Mouse (Mus musculus): ENCODE results near the gene Hspa14. TPM values are rescaled to one million over a fixed set of nuclear protein-coding genes. Genes with fewer than 3 reads are reported as not detected.
A peak's percentile ranks its signal among the peaks of the same experiment; 100 is the strongest.

Hspa14 gene
- polyA plus RNA-seq, 1 experiment from 2014 or later, result 83.0 TPM

- Histone ChIP-seq H3K27me3 (no peaks in the 10 kb centered on the region), H3K4me2 (replicated peaks) (peak overlapping the region; percentile 70; the same call in 1 of the 2 replicates), H3K9me3 (replicated peaks) (no peaks in the 10 kb centered on the region), H3K27ac (no peak overlapping the region), H3K36me3 (no peaks in the 10 kb centered on the region), H3K4me1 (peaks cover 17% of the 10 kb centered on the region), H3K9ac (peak overlapping the region; percentile 57; the same call in 1 of the 2 replicates), H3K4me3 (no peak overlapping the region)
- ATAC-seq (ENCODE audit: low FRiP score), result no peak
- 60% methylated on average over 3 of the region's 3 CpGs for WGBS
These were observed 36.8 kb downstream of the Hspa14 start for GRCm38 (mm10) chr2:3475746-3476251.

GRCm38 (mm10) chr2:3474861-3475283 lies 37.7 kb downstream of the Hspa14 start, which contains the start of gene Suv39h2:
Suv39h2 (minus strand) TSS chr2:3475031.
- 0% methylated on average over 42 of the region's 42 CpGs for WGBS
- Histone ChIP-seq H3K9ac (peak within 1 kb of the TSS; percentile 83), H3K4me1 (peaks cover 17% of the 10 kb centered on the region), H3K36me3 (peaks cover 5% of the 10 kb centered on the region; the same call in 1 of the 2 replicates), H3K4me2 (replicated peaks) (peak within 1 kb of the TSS; percentile 70), H3K27ac (peak within 1 kb of the TSS; percentile 93), H3K4me3 (peak within 1 kb of the TSS; percentile 95), H3K9me3 (replicated peaks) (no peaks in the 10 kb centered on the region), H3K27me3 (no peaks in the 10 kb centered on the region)
- ATAC-seq (ENCODE audit: low FRiP score), result peak; percentile 97

- Histone ChIP-seq H3K4me2 (replicated peaks) (peak overlapping the region; percentile 70), H3K36me3 (peaks cover 5% of the 10 kb centered on the region; the same call in 1 of the 2 replicates), H3K27me3 (no peaks in the 10 kb centered on the region), H3K4me1 (peaks cover 17% of the 10 kb centered on the region), H3K9ac (peak overlapping the region; percentile 83), H3K27ac (peak overlapping the region; percentile 93), H3K9me3 (replicated peaks) (no peaks in the 10 kb centered on the region), H3K4me3 (peak overlapping the region; percentile 95)
- under 1% methylated on average over 46 of the region's 46 CpGs for WGBS
- peak; percentile 85 for ATAC-seq (ENCODE audit: low FRiP score)
These were observed 38.2 kb downstream of the Hspa14 start for GRCm38 (mm10) chr2:3474361-3474805.

- no peaks in the 10 kb centered on the region for H3K27me3 ChIP-seq
- H3K9me3 ChIP-seq (replicated peaks), result no peaks in the 10 kb centered on the region
- peak overlapping the region; percentile 83 for H3K9ac ChIP-seq
- H3K4me3 ChIP-seq, result peak overlapping the region; percentile 95
- WGBS, result under 1% methylated on average over 12 of the region's 12 CpGs
- H3K4me1 ChIP-seq, result peaks cover 17% of the 10 kb centered on the region
- ATAC-seq (ENCODE audit: low FRiP score), result no peak
- H3K4me2 ChIP-seq (replicated peaks), result peak overlapping the region; percentile 70
- H3K36me3 ChIP-seq, result peaks cover 5% of the 10 kb centered on the region; the same call in 1 of the 2 replicates
- H3K27ac ChIP-seq, result peak overlapping the region; percentile 93
These were observed 38.7 kb downstream of the Hspa14 start for GRCm38 (mm10) chr2:3473891-3474290.

- H3K4me2 ChIP-seq (replicated peaks), result no peak overlapping the region
- no peak overlapping the region for H3K4me3 ChIP-seq
- no peak overlapping the region for H3K9ac ChIP-seq
- no peaks in the 10 kb centered on the region for H3K4me1 ChIP-seq
- H3K36me3 ChIP-seq, result peaks cover 42% of the 10 kb centered on the region
- ATAC-seq (ENCODE audit: low FRiP score), result no peak
- no peaks in the 10 kb centered on the region for H3K27me3 ChIP-seq
- H3K27ac ChIP-seq, result no peak overlapping the region
- no peaks in the 10 kb centered on the region for H3K9me3 ChIP-seq (replicated peaks)
- 77% methylated on average over 4 of the region's 4 CpGs for WGBS
These were observed 56.0 kb downstream of the Hspa14 start for GRCm38 (mm10) chr2:3456590-3456989.

GRCm38 (mm10) chr2:3453096-3453495 lies 59.5 kb downstream of the Hspa14 start:
- 89% methylated on average over 3 of the region's 3 CpGs for WGBS
- no peaks in the 10 kb centered on the region for H3K9me3 ChIP-seq (replicated peaks)
- no peak for ATAC-seq (ENCODE audit: low FRiP score)

GRCm38 (mm10) chr2:3449431-3449830 lies 63.2 kb downstream of the Hspa14 start:
- Histone ChIP-seq H3K4me1 (no peaks in the 10 kb centered on the region), H3K27me3 (no peaks in the 10 kb centered on the region), H3K4me2 (replicated peaks) (no peak overlapping the region), H3K27ac (no peak overlapping the region), H3K9me3 (replicated peaks) (no peaks in the 10 kb centered on the region), H3K9ac (no peak overlapping the region), H3K36me3 (peaks cover 23% of the 10 kb centered on the region), H3K4me3 (no peak overlapping the region)
- no peak for ATAC-seq (ENCODE audit: low FRiP score)
- 86% methylated on average over 2 of the region's 2 CpGs for WGBS

More at GRCm38 (mm10) chr2:3453096-3453495, 59.5 kb downstream of the Hspa14 start:
- H3K4me2 ChIP-seq (replicated peaks), result no peak overlapping the region
- no peak overlapping the region for H3K9ac ChIP-seq
- H3K27me3 ChIP-seq, result no peaks in the 10 kb centered on the region
- H3K4me1 ChIP-seq, result no peaks in the 10 kb centered on the region
- no peak overlapping the region for H3K27ac ChIP-seq
- H3K4me3 ChIP-seq, result no peak overlapping the region
- H3K36me3 ChIP-seq, result peaks cover 37% of the 10 kb centered on the region

- 80% methylated on average over 4 of the region's 4 CpGs for WGBS
- H3K4me3 ChIP-seq, result no peak overlapping the region
- no peak for ATAC-seq (ENCODE audit: low FRiP score)
- no peak overlapping the region for H3K4me2 ChIP-seq (replicated peaks)
- peaks cover 21% of the 10 kb centered on the region for H3K36me3 ChIP-seq
- H3K9ac ChIP-seq, result no peak overlapping the region
- H3K27ac ChIP-seq, result no peak overlapping the region
- H3K27me3 ChIP-seq, result no peaks in the 10 kb centered on the region
- no peaks in the 10 kb centered on the region for H3K9me3 ChIP-seq (replicated peaks)
- H3K4me1 ChIP-seq, result no peaks in the 10 kb centered on the region
These were observed 66.6 kb downstream of the Hspa14 start for GRCm38 (mm10) chr2:3445984-3446383.

- peaks cover 27% of the 10 kb centered on the region for H3K36me3 ChIP-seq
- WGBS, result 79% methylated on average over 7 of the region's 7 CpGs
These were observed 68.4 kb downstream of the Hspa14 start for GRCm38 (mm10) chr2:3444206-3444605.

More at GRCm38 (mm10) chr2:3444206-3444605, 68.4 kb downstream of the Hspa14 start:
- no peak for ATAC-seq (ENCODE audit: low FRiP score)
- no peak overlapping the region for H3K27ac ChIP-seq
- no peaks in the 10 kb centered on the region for H3K27me3 ChIP-seq
- H3K9ac ChIP-seq, result no peak overlapping the region
- no peak overlapping the region for H3K4me3 ChIP-seq
- no peaks in the 10 kb centered on the region for H3K9me3 ChIP-seq (replicated peaks)
- no peaks in the 10 kb centered on the region for H3K4me1 ChIP-seq
- no peak overlapping the region for H3K4me2 ChIP-seq (replicated peaks)

Other genes with a start within 250 kb of the Hspa14 start
- gene Nmt2, start 228.6 kb downstream of the Hspa14 start, polyA plus RNA-seq (2016; fragmentation: Nextera tagmentation; extraction: Ambion mirVana), result 65.0 and 65.3 TPM in 2 replicates
- gene Rpp38, start 180.2 kb downstream of the Hspa14 start, polyA plus RNA-seq (2016; fragmentation: Nextera tagmentation; extraction: Ambion mirVana), result 14.0 and 15.8 TPM in 2 replicates
- 0.48 and 1.2 TPM in 2 replicates for gene Acbd7, start 176.6 kb downstream of the Hspa14 start, polyA plus RNA-seq (2016; fragmentation: Nextera tagmentation; extraction: Ambion mirVana)
- not detected in 2 replicates for gene Olah, start 115.6 kb downstream of the Hspa14 start, polyA plus RNA-seq (2016; fragmentation: Nextera tagmentation; extraction: Ambion mirVana)
- 5.4 and 9.9 TPM in 2 replicates for gene Meig1, start 90.2 kb downstream of the Hspa14 start, polyA plus RNA-seq (2016; fragmentation: Nextera tagmentation; extraction: Ambion mirVana)
- 10.0 and 10.1 TPM in 2 replicates for gene Dclre1c, start 88.7 kb downstream of the Hspa14 start, polyA plus RNA-seq (2016; fragmentation: Nextera tagmentation; extraction: Ambion mirVana)
- gene Suv39h2, start 37.8 kb downstream of the Hspa14 start, polyA plus RNA-seq (2016; fragmentation: Nextera tagmentation; extraction: Ambion mirVana), result 24.2 and 26.9 TPM in 2 replicates
- 10.4 and 10.9 TPM in 2 replicates for gene Gm45902, start within 50 bp of the Hspa14 start, polyA plus RNA-seq (2016; fragmentation: Nextera tagmentation; extraction: Ambion mirVana)
- 0.14 and 0.28 TPM in 2 replicates for gene Cdnf, start 216 bp upstream of the Hspa14 start, polyA plus RNA-seq (2016; fragmentation: Nextera tagmentation; extraction: Ambion mirVana)
- 48.4 and 57.1 TPM in 2 replicates for gene Fam107b, start 57.7 kb upstream of the Hspa14 start, polyA plus RNA-seq (2016; fragmentation: Nextera tagmentation; extraction: Ambion mirVana)